Mouse (Mus musculus): ENCODE measurements at regions not wholly inside any gene's neighbourhood (a gene's known extent, or its start where the extent isn't known, plus 50 kb on each side); places are given as distances from the start of the nearest gene placed in this dataset.

DNA sequence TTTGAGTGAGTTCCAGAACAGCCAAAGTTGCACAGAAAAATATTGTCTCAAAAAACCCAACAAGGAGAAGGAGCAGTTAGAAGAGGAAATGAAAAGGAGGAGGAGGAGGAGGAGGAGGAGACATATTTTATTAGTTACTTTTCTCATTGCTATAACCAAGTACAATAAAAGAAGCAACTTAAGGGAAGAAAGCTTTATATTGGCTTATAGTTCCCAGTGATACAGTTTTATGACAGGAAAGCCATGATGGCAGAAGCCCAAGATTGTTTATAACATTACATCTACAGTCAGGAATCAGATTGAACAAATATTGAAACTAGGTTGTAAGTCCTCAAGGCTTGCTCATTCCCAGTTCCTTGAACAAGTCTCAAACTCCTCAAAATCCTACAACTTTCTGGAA is 147.7 kb upstream of the Mbnl1 start:
- Histone ChIP-seq H3K27ac (replicated peaks; ENCODE audit: low read depth, low read length) (no peak overlapping the region), H3K36me3 (ENCODE audit: control insufficient read depth, insufficient read depth, low read length) (no peaks in the 10 kb centered on the region), H3K4me3 (replicated peaks; ENCODE audit: low read depth, low read length) (no peak overlapping the region), H3K9me3 (ENCODE audit: control insufficient read depth, low read length) (no peaks in the 10 kb centered on the region), H3K4me1 (ENCODE audit: control insufficient read depth, insufficient read depth, low read length) (no peaks in the 10 kb centered on the region), H3K9ac (replicated peaks; ENCODE audit: low read length) (no peak overlapping the region), H3K4me2 (ENCODE audit: low read length) (no peak overlapping the region), H3K27me3 (ENCODE audit: control insufficient read depth, insufficient read depth, low read length) (no peaks in the 10 kb centered on the region)
- ATAC-seq (ENCODE audit: low FRiP score, low TSS enrichment), result no peak
- DNase-seq, result no peak

DNA sequence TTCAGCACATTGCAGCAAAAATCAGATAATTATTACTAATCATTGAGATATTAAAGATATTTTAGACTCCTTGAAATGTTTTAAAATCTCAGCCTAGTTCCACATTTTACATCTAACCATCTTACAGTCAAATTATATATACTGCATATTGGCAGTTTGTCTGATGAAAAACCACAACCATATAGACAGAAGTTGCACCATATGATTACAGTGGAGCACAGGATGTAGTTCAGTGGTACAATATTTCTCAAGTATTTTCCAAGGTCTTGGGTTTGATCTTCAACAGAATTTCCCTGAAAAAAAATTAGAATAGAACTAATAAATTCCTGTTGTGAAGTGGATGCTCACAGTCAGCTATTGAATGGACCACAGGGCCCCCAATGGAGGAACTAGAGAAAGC is 140.2 kb upstream of the Mbnl1 start:
- no peak for DNase-seq
- no peaks in the 10 kb centered on the region for H3K27me3 ChIP-seq (ENCODE audit: control insufficient read depth, insufficient read depth, low read length)
- H3K4me2 ChIP-seq (ENCODE audit: low read length), result no peak overlapping the region
- H3K4me1 ChIP-seq (ENCODE audit: control insufficient read depth, insufficient read depth, low read length), result no peaks in the 10 kb centered on the region
- H3K36me3 ChIP-seq (ENCODE audit: control insufficient read depth, insufficient read depth, low read length), result no peaks in the 10 kb centered on the region
- no peak overlapping the region for H3K27ac ChIP-seq (replicated peaks; ENCODE audit: low read depth, low read length)
- no peaks in the 10 kb centered on the region for H3K9me3 ChIP-seq (ENCODE audit: control insufficient read depth, low read length)
- H3K4me3 ChIP-seq (replicated peaks; ENCODE audit: low read depth, low read length), result no peak overlapping the region
- no peak for ATAC-seq (ENCODE audit: low FRiP score, low TSS enrichment)
- no peak overlapping the region for H3K9ac ChIP-seq (replicated peaks; ENCODE audit: low read length)

DNA sequence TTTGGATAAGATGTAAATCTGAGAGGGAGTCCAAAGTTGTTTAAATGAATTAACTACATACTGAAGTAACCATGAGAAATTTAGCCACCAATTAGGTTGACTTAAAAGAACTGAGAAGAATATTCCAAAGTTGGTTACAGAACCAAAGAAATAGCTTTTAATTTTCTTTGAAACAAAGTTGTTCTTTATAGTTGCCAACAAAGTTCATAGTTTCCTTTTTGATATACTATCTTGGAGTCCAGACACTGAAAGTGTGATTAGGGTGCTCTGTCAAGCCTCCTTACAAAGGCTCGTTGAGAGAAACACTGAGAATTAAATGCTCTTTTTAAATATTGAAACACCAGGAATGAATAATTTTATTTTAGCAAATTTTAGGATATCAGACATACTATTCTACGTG is 139.0 kb upstream of the Mbnl1 start:
- whole genome bisulfite sequencing, result 88% methylated on average over 2 of the region's 2 CpGs
- ATAC-seq (ENCODE audit: low FRiP score, low TSS enrichment) (no peak), DNase-seq (no peak)
- Histone ChIP-seq H3K27ac (replicated peaks; ENCODE audit: low read depth, low read length) (no peak overlapping the region), H3K4me2 (ENCODE audit: low read length) (no peak overlapping the region), H3K9me3 (ENCODE audit: control insufficient read depth, low read length) (no peaks in the 10 kb centered on the region), H3K4me3 (replicated peaks; ENCODE audit: low read depth, low read length) (no peak overlapping the region), H3K36me3 (ENCODE audit: control insufficient read depth, insufficient read depth, low read length) (no peaks in the 10 kb centered on the region), H3K9ac (replicated peaks; ENCODE audit: low read length) (no peak overlapping the region), H3K27me3 (ENCODE audit: control insufficient read depth, insufficient read depth, low read length) (no peaks in the 10 kb centered on the region), H3K4me1 (ENCODE audit: control insufficient read depth, insufficient read depth, low read length) (no peaks in the 10 kb centered on the region)

DNA sequence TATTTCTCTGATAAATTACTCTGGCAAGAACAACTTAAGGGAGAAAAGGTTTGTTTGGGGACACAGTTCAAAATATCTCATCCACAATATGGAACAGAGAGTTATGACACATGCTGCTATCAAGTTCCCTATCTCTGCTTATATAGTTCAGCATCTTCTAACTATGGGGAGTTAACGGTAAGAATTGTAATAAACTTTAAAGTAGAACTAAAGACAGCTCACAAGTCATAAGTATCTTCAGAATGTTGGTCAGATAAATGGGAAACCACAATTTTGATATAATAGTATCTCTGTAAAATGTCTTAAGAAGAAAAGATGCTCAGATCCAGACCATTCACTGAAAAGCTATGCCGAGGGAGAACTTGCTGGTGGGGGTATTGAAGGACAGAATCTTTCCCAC is 138.5 kb upstream of the Mbnl1 start:
- DNase-seq, result no peak
- H3K4me1 ChIP-seq (ENCODE audit: control insufficient read depth, insufficient read depth, low read length), result no peaks in the 10 kb centered on the region
- H3K9me3 ChIP-seq (ENCODE audit: control insufficient read depth, low read length), result no peaks in the 10 kb centered on the region
- no peak overlapping the region for H3K4me2 ChIP-seq (ENCODE audit: low read length)
- no peak overlapping the region for H3K27ac ChIP-seq (replicated peaks; ENCODE audit: low read depth, low read length)
- no peaks in the 10 kb centered on the region for H3K36me3 ChIP-seq (ENCODE audit: control insufficient read depth, insufficient read depth, low read length)
- H3K27me3 ChIP-seq (ENCODE audit: control insufficient read depth, insufficient read depth, low read length), result no peaks in the 10 kb centered on the region
- no peak overlapping the region for H3K4me3 ChIP-seq (replicated peaks; ENCODE audit: low read depth, low read length)
- 96% methylated on average over 2 of the region's 2 CpGs for WGBS
- ATAC-seq (ENCODE audit: low FRiP score, low TSS enrichment), result no peak
- no peak overlapping the region for H3K9ac ChIP-seq (replicated peaks; ENCODE audit: low read length)

DNA sequence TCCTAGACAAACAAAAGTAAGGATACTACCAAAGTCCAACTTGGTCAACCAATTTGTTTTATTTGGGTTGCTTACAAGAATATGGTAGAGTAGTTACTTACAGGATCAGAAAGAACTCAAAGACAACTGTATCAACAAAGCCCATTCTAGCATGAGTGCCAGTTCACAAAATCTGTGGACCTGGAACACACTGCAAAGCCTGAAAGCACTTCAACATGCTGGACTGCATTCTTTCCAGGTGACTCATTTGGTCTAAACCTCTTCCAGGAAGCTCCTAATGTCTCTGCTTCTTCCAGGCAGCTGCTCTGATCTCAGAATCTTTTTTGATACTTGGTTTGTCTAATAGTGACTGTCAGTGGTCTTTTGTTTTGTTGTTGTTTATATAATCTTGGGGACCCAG is 126.2 kb upstream of the Mbnl1 start:
- Histone ChIP-seq H3K27ac (replicated peaks; ENCODE audit: low read depth, low read length) (no peak overlapping the region), H3K4me1 (ENCODE audit: control insufficient read depth, insufficient read depth, low read length) (no peaks in the 10 kb centered on the region), H3K9me3 (ENCODE audit: control insufficient read depth, low read length) (no peaks in the 10 kb centered on the region), H3K4me2 (ENCODE audit: low read length) (no peak overlapping the region), H3K9ac (replicated peaks; ENCODE audit: low read length) (no peak overlapping the region), H3K4me3 (replicated peaks; ENCODE audit: low read depth, low read length) (no peak overlapping the region), H3K36me3 (ENCODE audit: control insufficient read depth, insufficient read depth, low read length) (no peaks in the 10 kb centered on the region), H3K27me3 (ENCODE audit: control insufficient read depth, insufficient read depth, low read length) (no peaks in the 10 kb centered on the region)
- DNase-seq (no peak), ATAC-seq (ENCODE audit: low FRiP score, low TSS enrichment) (no peak)

DNA sequence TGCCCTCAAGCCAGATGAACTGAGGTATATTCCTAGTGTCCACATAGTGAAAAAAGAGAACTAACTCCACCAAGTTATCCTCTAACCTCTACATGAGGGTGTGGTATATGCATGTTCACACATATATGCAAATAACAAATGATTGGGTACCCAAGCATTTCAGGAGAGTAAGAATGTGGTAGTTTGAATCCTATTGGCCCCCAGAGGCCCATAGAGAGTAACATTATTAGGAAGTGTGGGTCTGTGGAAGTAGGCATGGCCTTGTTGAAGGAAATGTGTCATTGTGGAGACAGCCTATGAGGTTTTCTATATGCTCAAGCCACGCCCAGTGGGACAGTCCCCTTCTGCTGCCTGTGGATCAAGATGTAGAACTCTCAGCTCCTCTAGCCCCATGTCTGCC is 125.6 kb upstream of the Mbnl1 start:
- no peak overlapping the region for H3K4me3 ChIP-seq (replicated peaks; ENCODE audit: low read depth, low read length)
- ATAC-seq (ENCODE audit: low FRiP score, low TSS enrichment), result no peak
- no peaks in the 10 kb centered on the region for H3K4me1 ChIP-seq (ENCODE audit: control insufficient read depth, insufficient read depth, low read length)
- 70% methylated on average over 1 of the region's 1 CpGs for WGBS
- no peaks in the 10 kb centered on the region for H3K27me3 ChIP-seq (ENCODE audit: control insufficient read depth, insufficient read depth, low read length)
- H3K9me3 ChIP-seq (ENCODE audit: control insufficient read depth, low read length), result no peaks in the 10 kb centered on the region
- H3K9ac ChIP-seq (replicated peaks; ENCODE audit: low read length), result no peak overlapping the region
- no peak overlapping the region for H3K27ac ChIP-seq (replicated peaks; ENCODE audit: low read depth, low read length)
- DNase-seq, result no peak
- H3K4me2 ChIP-seq (ENCODE audit: low read length), result no peak overlapping the region
- H3K36me3 ChIP-seq (ENCODE audit: control insufficient read depth, insufficient read depth, low read length), result no peaks in the 10 kb centered on the region

DNA sequence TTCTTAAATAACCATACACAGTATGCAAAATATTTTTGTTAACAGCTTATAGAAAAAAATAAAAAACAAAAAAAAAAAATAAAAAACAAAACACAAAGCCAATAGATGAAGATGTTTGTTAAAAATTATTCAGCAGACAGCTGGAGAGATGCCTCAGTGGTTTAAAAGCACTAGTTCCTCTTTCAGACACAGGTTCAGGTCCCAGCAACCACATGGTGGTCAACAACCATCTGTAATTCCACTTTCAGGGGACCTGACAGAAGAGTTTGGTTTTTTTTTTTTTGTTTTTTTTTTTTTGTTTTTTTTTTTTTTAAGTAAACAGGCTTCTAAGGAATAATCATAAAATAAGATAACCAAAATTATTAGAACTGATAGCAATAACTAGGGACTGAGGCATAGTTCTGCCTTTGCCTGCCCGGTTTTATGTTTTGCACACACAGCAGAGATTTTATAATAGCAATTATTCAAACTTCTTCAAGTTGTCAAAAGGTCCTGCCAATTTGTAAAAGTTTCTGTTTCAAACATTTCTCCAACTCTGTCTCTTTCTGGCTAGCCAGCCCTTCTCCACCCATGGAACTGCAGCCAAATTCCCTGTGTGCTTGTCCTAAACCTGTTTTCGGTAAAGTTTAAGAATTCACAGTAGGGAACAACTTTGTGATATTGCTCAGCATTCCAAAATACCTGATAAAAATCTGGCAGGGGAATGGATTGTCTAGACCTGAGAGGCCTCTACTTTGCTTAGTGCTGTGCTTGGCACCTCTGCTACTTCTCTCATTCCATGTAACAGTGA is 101.3 kb upstream of the Mbnl1 start:
- no peak overlapping the region for H3K9ac ChIP-seq (replicated peaks; ENCODE audit: low read length)
- no peak overlapping the region for H3K4me3 ChIP-seq (replicated peaks; ENCODE audit: low read depth, low read length)
- no peak for DNase-seq
- H3K36me3 ChIP-seq (ENCODE audit: control insufficient read depth, insufficient read depth, low read length), result no peaks in the 10 kb centered on the region
- H3K4me1 ChIP-seq (ENCODE audit: control insufficient read depth, insufficient read depth, low read length), result no peaks in the 10 kb centered on the region
- no peaks in the 10 kb centered on the region for H3K27me3 ChIP-seq (ENCODE audit: control insufficient read depth, insufficient read depth, low read length)
- H3K27ac ChIP-seq (replicated peaks; ENCODE audit: low read depth, low read length), result no peak overlapping the region
- no peak for ATAC-seq (ENCODE audit: low FRiP score, low TSS enrichment)
- no peaks in the 10 kb centered on the region for H3K9me3 ChIP-seq (ENCODE audit: control insufficient read depth, low read length)
- no peak overlapping the region for H3K4me2 ChIP-seq (ENCODE audit: low read length)
- 94% methylated on average over 2 of the region's 2 CpGs for WGBS

DNA sequence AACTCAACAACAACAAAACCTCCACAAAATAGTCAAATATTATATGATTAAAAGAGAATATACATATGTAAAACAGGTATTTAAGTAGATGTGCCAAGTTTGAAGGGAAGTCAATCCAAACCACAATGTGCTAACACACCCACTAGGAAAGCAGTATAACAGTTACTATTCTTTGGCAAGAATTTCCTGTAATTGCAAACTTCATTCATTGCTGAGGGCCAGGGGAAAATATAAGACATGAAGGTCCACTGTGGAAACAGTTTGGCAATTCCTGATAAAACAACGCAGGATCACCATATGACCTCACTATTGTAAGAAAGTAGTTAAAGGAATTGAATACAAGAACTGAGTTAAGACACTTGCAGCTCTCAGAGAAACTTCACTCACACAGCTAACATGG is 99.0 kb upstream of the Mbnl1 start:
- Histone ChIP-seq H3K36me3 (ENCODE audit: control insufficient read depth, insufficient read depth, low read length) (no peaks in the 10 kb centered on the region), H3K27ac (replicated peaks; ENCODE audit: low read depth, low read length) (no peak overlapping the region), H3K9ac (replicated peaks; ENCODE audit: low read length) (no peak overlapping the region), H3K27me3 (ENCODE audit: control insufficient read depth, insufficient read depth, low read length) (no peaks in the 10 kb centered on the region), H3K9me3 (ENCODE audit: control insufficient read depth, low read length) (no peaks in the 10 kb centered on the region), H3K4me1 (ENCODE audit: control insufficient read depth, insufficient read depth, low read length) (no peaks in the 10 kb centered on the region), H3K4me2 (ENCODE audit: low read length) (no peak overlapping the region), H3K4me3 (replicated peaks; ENCODE audit: low read depth, low read length) (no peak overlapping the region)
- no peak for DNase-seq
- ATAC-seq (ENCODE audit: low FRiP score, low TSS enrichment), result no peak
- 90% methylated on average over 1 of the region's 1 CpGs for WGBS

DNA sequence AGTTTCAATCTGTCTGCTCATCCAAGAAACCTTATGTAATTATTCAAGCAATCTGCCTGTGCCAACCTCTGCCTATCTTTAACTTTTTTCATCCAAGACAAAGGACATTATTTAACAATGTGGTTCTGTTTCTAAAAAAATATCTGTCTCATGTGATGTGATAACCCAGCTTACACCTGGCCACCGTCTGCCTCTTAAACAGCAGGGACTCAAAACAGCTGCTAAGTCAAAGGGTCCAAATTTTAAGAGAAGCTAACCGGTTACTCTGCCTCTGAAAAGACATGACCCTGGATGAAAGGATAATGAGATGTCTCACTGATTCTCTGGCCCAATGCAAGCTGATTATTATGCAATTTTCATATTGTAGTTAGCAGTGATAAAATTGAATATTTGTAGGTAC is 84.0 kb upstream of the Mbnl1 start:
- Histone ChIP-seq H3K36me3 (ENCODE audit: control insufficient read depth, insufficient read depth, low read length) (no peaks in the 10 kb centered on the region), H3K27me3 (ENCODE audit: control insufficient read depth, insufficient read depth, low read length) (no peaks in the 10 kb centered on the region), H3K4me3 (replicated peaks; ENCODE audit: low read depth, low read length) (no peak overlapping the region), H3K9ac (replicated peaks; ENCODE audit: low read length) (no peak overlapping the region), H3K4me2 (ENCODE audit: low read length) (no peak overlapping the region), H3K4me1 (ENCODE audit: control insufficient read depth, insufficient read depth, low read length) (no peaks in the 10 kb centered on the region), H3K27ac (replicated peaks; ENCODE audit: low read depth, low read length) (no peak overlapping the region), H3K9me3 (ENCODE audit: control insufficient read depth, low read length) (no peaks in the 10 kb centered on the region)
- ATAC-seq (ENCODE audit: low FRiP score, low TSS enrichment) (no peak), DNase-seq (no peak)
- WGBS, result 68% methylated on average over 2 of the region's 2 CpGs
